Mouse (Mus musculus) regulatory T cell (primary cell): ENCODE results near the gene Stk40.

ENCODE experiments used
- in situ Hi-C: fragments of 300-600 bp; cut with MboI, MseI; formaldehyde crosslinking; loops from one replicate; pipeline ENCODE4 v1.15.1; 2025; ENCODE audit warnings: high pct_unique_total_duplicates

Stk40 gene

GRCm38 (mm10) chr4:126103590-126104068 lies at the start of gene Stk40:
TSS of gene Stk40 (plus strand) at chr4:126103957.
- in situ Hi-C loops: no loop called here

GRCm38 (mm10) chr4:126057207-126058133 lies 46.3 kb upstream of the Stk40 start:
- in situ Hi-C loops: loop anchor here (10.0 kb wide), 1 partner anchor 697 kb away; the partner anchor contains the start of genes AU040320 and Ncdn

GRCm38 (mm10) chr4:126058134-126058996 lies 45.4 kb upstream of the Stk40 start, which contains the start of gene Oscp1:
TSS of gene Oscp1 (plus strand) at chr4:126058565.
- in situ Hi-C loops: loop anchor here (10.0 kb wide), 1 partner anchor 696 kb away; the partner anchor contains the start of genes AU040320 and Ncdn

- in situ Hi-C loops: loop anchor here (10.0 kb wide), 1 partner anchor 696 kb away; the partner anchor contains the start of genes AU040320 and Ncdn
These were observed 44.8 kb upstream of the Stk40 start for GRCm38 (mm10) chr4:126058997-126059362.

- in situ Hi-C loops: no loop called here
These were observed 40.9 kb upstream of the Stk40 start for GRCm38 (mm10) chr4:126062856-126063255.

- in situ Hi-C loops: loop anchor here (5.0 kb wide), 1 partner anchor 87 kb away; no protein-coding TSS in a partner anchor
These were observed 38.5 kb upstream of the Stk40 start for GRCm38 (mm10) chr4:126065241-126065640.

GRCm38 (mm10) chr4:126067401-126068077 lies 36.2 kb upstream of the Stk40 start:
- in situ Hi-C loops: loop anchor here (5.0 kb wide), 1 partner anchor 85 kb away; no protein-coding TSS in a partner anchor

GRCm38 (mm10) chr4:126068842-126069241 lies 34.9 kb upstream of the Stk40 start:
- in situ Hi-C loops: loop anchor here (5.0 kb wide), 1 partner anchor 83 kb away; no protein-coding TSS in a partner anchor

GRCm38 (mm10) chr4:126077833-126078232 lies 25.9 kb upstream of the Stk40 start:
- in situ Hi-C loops: loop anchor here (5.0 to 25.0 kb wide), 2 partner anchors 44 to 1366 kb away; partner anchors contain the start of genes Fhl3 and Sf3a3

- in situ Hi-C loops: loop anchor here (5.0 to 25.0 kb wide), 2 partner anchors 43 to 1367 kb away; partner anchors contain the start of genes Fhl3 and Sf3a3
These were observed 24.5 kb upstream of the Stk40 start for GRCm38 (mm10) chr4:126079266-126079665.

- in situ Hi-C loops: loop anchor here (25.0 kb wide), 1 partner anchor 1369 kb away; the partner anchor contains the start of genes Fhl3 and Sf3a3
These were observed 22.2 kb upstream of the Stk40 start for GRCm38 (mm10) chr4:126081601-126082000.

GRCm38 (mm10) chr4:126083021-126083420 lies 20.7 kb upstream of the Stk40 start:
- in situ Hi-C loops: loop anchor here (25.0 kb wide), 1 partner anchor 1371 kb away; the partner anchor contains the start of genes Fhl3 and Sf3a3

- in situ Hi-C loops: loop anchor here (25.0 kb wide), 1 partner anchor 1372 kb away; the partner anchor contains the start of genes Fhl3 and Sf3a3
These were observed 19.4 kb upstream of the Stk40 start for GRCm38 (mm10) chr4:126084382-126084781.

GRCm38 (mm10) chr4:126085996-126086576 lies 17.7 kb upstream of the Stk40 start:
- in situ Hi-C loops: loop anchor here (5.0 to 25.0 kb wide), 2 partner anchors 71 to 1374 kb away; partner anchors contain the start of genes Fhl3 and Sf3a3

- in situ Hi-C loops: loop anchor here (25.0 kb wide), 1 partner anchor 1378 kb away; the partner anchor contains the start of genes Fhl3 and Sf3a3
These were observed 13.5 kb upstream of the Stk40 start for GRCm38 (mm10) chr4:126090101-126090847.

GRCm38 (mm10) chr4:126090848-126091124 lies 13.0 kb upstream of the Stk40 start:
- in situ Hi-C loops: loop anchor here (25.0 kb wide), 1 partner anchor 1378 kb away; the partner anchor contains the start of genes Fhl3 and Sf3a3

GRCm38 (mm10) chr4:126091873-126092272 lies 11.9 kb upstream of the Stk40 start:
- in situ Hi-C loops: loop anchor here (25.0 kb wide), 1 partner anchor 1380 kb away; the partner anchor contains the start of genes Fhl3 and Sf3a3

- in situ Hi-C loops: loop anchor here (25.0 kb wide), 1 partner anchor 1384 kb away; the partner anchor contains the start of genes Fhl3 and Sf3a3
These were observed 7.9 kb upstream of the Stk40 start for GRCm38 (mm10) chr4:126095622-126096430.
